Mouse (Mus musculus) midbrain, embryonic 10.5 days (tissue): ENCODE measurements around the gene Gm10799. TPM values are rescaled to one million over a fixed set of nuclear protein-coding genes. Genes with fewer than 3 reads are reported as not detected.

Experiments
- DNase-seq: peaks from one replicate; pipeline ENCODE4 v3.0.0-alpha.2; 2017; ENCODE audit warnings: low spot score
- H3K27ac ChIP-seq: fragments of 300-500 bp; sonication (generic); replicated peaks from 2 replicates; pipeline ENCODE4 v1.5.1; 2016; ENCODE audit warnings: mild to moderate bottlenecking
- H3K27me3 ChIP-seq: fragments of 300-500 bp; sonication (generic); 2 replicates; pipeline ENCODE4 v1.6.1; 2016; ENCODE audit warnings: low read depth, mild to moderate bottlenecking; ENCODE audit not compliant: poor library complexity, severe bottlenecking
- H3K36me3 ChIP-seq: fragments of 300-500 bp; sonication (generic); 2 replicates; pipeline ENCODE4 v1.6.1; 2016; ENCODE audit warnings: mild to moderate bottlenecking, moderate library complexity
- H3K4me1 ChIP-seq: fragments of 300-500 bp; sonication (generic); 2 replicates; pipeline ENCODE4 v1.6.1; 2016
- H3K4me3 ChIP-seq: fragments of 300-500 bp; sonication (generic); 2 replicates; pipeline ENCODE4 v1.5.1; 2016; ENCODE audit warnings: mild to moderate bottlenecking, moderate library complexity
- H3K9me3 ChIP-seq: fragments of 300-500 bp; sonication (generic); replicated peaks from 2 replicates; pipeline ENCODE4 v1.6.1; 2016; ENCODE audit warnings: mild to moderate bottlenecking
- WGBS: fragments of 180-500 bp; shearing (Covaris S2); methylation state at CpG from one replicate; pipeline ENCODE4 v1.1.7; 2016; 5-methylcytosine and 5-hydroxymethylcytosine counted together
- polyA plus RNA-seq: library from polyadenylated mRNA; unstranded; fragments of >200 nt; fragmentation: Nextera tagmentation; extraction: Ambion mirVana; gene quantifications from 2 replicates; pipeline ENCODE4 v1.2.1, GENCODE M21; 2016

Gene Gm10799
- polyA plus RNA-seq, 1 experiment from 2014 or later = not detected

DNA sequence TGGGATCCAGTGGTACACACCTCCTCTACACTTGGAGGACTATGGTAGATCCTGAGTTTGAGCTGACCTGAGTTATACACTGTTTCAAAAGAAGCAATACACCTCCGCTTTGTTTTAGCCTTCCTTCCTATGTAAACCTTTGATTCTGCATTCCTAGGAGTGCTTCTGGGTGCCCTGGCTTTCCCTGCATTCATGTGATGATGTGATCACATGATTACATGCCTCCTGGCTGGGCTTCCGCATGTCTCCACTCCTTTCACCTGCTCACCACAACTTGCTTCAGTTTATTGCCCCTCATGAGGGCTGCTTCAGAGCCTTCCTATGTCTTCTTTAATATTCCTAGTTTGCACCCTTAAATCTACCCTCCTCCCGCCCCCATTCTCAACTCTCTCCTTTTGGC is 36.3 kb downstream of the Gm10799 start:
- Histone ChIP-seq H3K4me3 (no peak overlapping the region), H3K36me3 (peaks cover 37% of the 10 kb centered on the region), H3K4me1 (peaks cover 25% of the 10 kb centered on the region), H3K27ac (no peak overlapping the region), H3K27me3 (no peaks in the 10 kb centered on the region), H3K9me3 (no peaks in the 10 kb centered on the region)
- no peak for DNase-seq
- WGBS = 94% methylated on average over 3 of the region's 3 CpGs

DNA sequence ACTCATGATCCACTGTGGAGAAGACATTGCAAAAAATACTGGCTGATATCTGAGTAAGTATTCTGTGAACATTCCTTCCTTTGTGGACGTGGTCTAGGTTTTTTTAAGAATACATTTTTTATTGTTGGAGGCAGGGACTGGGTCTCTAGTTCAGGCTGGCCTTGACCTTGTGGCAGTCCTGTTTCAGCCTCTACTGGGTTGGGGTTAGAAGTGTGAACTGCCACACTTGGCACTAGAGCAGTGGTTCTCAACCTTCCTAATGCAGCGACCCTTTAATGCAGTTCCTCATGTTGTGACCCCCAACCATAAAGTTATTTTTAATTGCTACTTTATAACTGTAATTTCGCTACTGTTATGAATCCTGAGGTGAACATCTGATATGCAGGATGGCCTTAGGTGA is 38.0 kb downstream of the Gm10799 start:
- Histone ChIP-seq H3K4me1 (peaks cover 27% of the 10 kb centered on the region), H3K36me3 (peaks cover 22% of the 10 kb centered on the region), H3K27me3 (no peaks in the 10 kb centered on the region), H3K9me3 (no peaks in the 10 kb centered on the region), H3K27ac (no peak overlapping the region), H3K4me3 (no peak overlapping the region)
- no peak for DNase-seq
- 85% methylated on average over 3 of the region's 3 CpGs for WGBS

DNA sequence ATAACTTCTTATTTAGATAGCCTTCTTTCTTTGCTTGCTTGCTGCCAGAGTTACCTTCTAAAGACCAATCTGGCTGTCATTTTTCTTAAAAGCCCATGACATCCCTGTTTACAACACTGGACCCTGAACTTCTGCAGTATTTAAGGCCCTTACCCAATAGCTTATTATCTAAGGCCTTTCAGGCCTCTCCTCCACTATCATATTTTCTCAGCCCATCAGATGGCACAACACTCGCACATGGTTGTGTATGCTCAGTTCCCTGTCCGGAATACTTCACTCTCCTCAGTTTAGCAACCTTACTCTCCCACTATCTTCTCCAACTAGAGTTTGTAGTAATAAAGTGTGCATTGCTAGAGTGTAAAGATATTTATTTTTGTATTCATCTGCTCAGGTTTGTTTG is 39.3 kb downstream of the Gm10799 start:
- H3K27me3 ChIP-seq = no peaks in the 10 kb centered on the region
- peaks cover 27% of the 10 kb centered on the region for H3K4me1 ChIP-seq
- DNase-seq = no peak
- 91% methylated on average over 2 of the region's 2 CpGs for WGBS
- H3K36me3 ChIP-seq = peaks cover 12% of the 10 kb centered on the region
- no peaks in the 10 kb centered on the region for H3K9me3 ChIP-seq
- H3K4me3 ChIP-seq = peak overlapping the region; percentile 98
- H3K27ac ChIP-seq = no peak overlapping the region

DNA sequence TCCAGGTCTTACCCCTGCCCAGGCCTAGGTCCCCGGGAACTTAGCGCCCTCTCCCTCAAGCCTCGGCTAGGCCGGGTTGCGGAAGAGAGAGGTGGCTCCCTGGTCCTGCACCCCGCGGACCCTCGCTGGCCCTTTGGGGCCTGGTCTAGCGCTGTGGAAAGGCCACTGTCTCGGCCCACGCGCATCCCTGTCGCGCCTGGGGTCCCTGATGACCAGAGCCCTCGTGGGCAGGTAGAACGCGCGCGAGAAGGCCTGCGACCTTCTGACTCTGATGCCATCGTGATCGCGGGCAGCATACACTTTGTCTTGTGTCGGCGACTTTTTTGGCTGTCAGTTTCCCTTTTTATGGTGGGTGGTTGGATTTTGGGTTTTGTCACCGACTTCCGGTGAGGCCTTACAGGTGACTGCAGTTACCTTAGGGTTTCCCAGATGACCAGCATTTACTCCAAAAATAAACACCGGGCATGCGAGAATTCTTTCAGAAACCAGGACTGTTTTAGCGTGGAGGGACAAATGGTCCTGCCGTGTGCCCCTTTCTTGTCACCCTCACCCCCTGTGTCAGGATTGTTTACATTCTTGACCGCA is 40.1 kb downstream of the Gm10799 start, which contains the start of gene 4931422A03Rik:
Gene 4931422A03Rik (minus strand): TSS at position 223 of the 585 bp plus-strand sequence.
- no peaks in the 10 kb centered on the region for H3K27me3 ChIP-seq
- H3K9me3 ChIP-seq = no peaks in the 10 kb centered on the region
- 2% methylated on average over 32 of the region's 32 CpGs for WGBS
- peak within 1 kb of the TSS; percentile 98 for H3K4me3 ChIP-seq
- no peak for DNase-seq
- H3K36me3 ChIP-seq = peaks cover 6% of the 10 kb centered on the region
- peak within 1 kb of the TSS; percentile 95 for H3K27ac ChIP-seq
- peaks cover 27% of the 10 kb centered on the region for H3K4me1 ChIP-seq

DNA sequence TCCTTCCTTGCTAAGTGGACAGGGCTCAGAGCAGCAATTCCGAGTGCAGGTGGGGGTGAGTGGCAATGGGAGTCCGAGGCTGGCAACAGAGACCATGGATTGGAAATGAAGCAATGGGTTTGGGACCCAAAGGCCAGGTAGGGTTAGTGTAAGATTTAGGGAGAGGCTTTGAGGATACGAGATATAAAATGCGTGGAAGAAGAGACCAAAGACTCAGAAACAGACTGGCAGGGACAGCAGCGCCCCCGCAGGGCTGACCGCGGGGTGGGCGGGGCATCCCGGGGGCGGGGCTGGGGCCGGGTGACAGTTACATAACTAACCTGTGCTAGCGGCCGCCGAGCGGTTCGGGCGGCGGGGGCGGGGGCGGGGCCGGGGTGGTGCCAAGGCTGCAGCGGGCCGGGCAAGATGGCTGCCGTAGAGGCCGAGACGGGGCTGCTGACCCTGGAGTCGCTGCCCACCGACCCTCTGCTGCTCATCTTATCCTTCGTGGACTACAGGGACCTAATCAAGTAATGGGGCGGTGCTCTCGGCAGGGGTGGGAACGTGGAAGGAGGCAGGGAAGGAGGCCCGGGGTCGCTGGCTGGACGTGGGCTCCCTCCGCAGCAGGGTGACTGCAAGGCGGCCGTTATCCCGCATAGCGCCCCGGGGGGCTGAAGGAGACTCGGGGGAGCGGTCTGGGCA is 40.8 kb downstream of the Gm10799 start, which contains the start of gene Fbxo3:
Gene Fbxo3 (plus strand): TSS at position 264 of the 681 bp plus-strand sequence.
- Histone ChIP-seq H3K27me3 (no peaks in the 10 kb centered on the region), H3K9me3 (no peaks in the 10 kb centered on the region), H3K4me3 (peak within 1 kb of the TSS; percentile 98), H3K36me3 (peaks cover 6% of the 10 kb centered on the region), H3K4me1 (peaks cover 27% of the 10 kb centered on the region), H3K27ac (peak within 1 kb of the TSS; percentile 95)
- under 1% methylated on average over 44 of the region's 44 CpGs for WGBS
- DNase-seq = peak; percentile 92

DNA sequence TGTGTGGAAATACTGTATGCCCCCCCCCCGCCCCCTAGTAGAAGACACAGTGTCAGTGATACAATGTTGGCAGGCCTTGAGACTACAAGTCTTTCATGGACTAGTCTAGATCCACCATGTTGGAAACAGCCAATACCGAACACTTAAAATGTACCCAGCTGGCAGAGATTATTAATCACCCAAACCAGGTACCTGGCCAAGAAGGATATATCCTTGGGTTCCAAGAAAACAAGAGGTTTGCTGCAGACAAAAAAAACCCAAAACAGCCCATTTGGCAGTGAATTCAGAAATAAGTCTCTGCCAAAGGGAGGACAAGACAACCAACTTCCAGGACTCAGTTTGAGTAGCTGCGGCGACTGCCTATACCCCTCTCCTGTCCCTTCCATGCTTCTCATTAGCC is 43.7 kb downstream of the Gm10799 start:
- 87% methylated on average over 4 of the region's 4 CpGs for WGBS
- no peaks in the 10 kb centered on the region for H3K9me3 ChIP-seq
- no peak for DNase-seq

DNA sequence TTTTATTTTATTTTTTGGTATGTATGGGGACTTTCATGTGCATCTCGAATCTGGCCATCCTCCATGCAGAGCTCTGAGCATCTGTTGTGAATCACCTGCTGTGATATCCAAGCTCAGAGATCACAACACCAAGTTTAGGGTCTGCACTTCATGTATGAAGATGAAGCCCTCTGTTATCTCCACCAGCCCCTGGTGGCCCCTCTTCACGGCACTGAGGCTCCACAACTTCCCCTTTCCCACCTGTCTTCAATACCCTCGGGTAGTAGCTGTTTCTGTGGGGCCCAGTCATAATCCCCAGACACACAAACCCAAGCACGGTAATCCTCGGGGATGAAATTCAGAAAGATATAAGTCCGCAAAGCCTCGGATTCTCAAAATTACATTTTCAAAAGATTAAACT is 45.3 kb downstream of the Gm10799 start:
- no peaks in the 10 kb centered on the region for H3K36me3 ChIP-seq
- DNase-seq = no peak
- H3K4me3 ChIP-seq = no peak overlapping the region
- H3K9me3 ChIP-seq = no peaks in the 10 kb centered on the region
- peaks cover 9% of the 10 kb centered on the region for H3K4me1 ChIP-seq
- H3K27ac ChIP-seq = no peak overlapping the region
- no peaks in the 10 kb centered on the region for H3K27me3 ChIP-seq
- 84% methylated on average over 7 of the region's 7 CpGs for WGBS

More for the DNA sequence above, 43.7 kb downstream of the Gm10799 start:
- Histone ChIP-seq H3K36me3 (no peaks in the 10 kb centered on the region), H3K27me3 (no peaks in the 10 kb centered on the region), H3K4me1 (peaks cover 24% of the 10 kb centered on the region), H3K27ac (no peak overlapping the region), H3K4me3 (no peak overlapping the region)

Other genes with a start within 250 kb of the Gm10799 start
- gene Lmo2, start 110.6 kb downstream of the Gm10799 start, polyA plus RNA-seq = 18.7 and 19.3 TPM in 2 replicates
- gene Fbxo3, start 40.8 kb downstream of the Gm10799 start, polyA plus RNA-seq = 47.4 and 49.9 TPM in 2 replicates
- gene 4931422A03Rik, start 40.2 kb downstream of the Gm10799 start, polyA plus RNA-seq = 1.1 and 1.6 TPM in 2 replicates
- 0.06 TPM in 1 of 2 replicates, not detected in the other for gene Gm10912, start 2.7 kb downstream of the Gm10799 start, polyA plus RNA-seq
- 3.6 and 5.4 TPM in 2 replicates for gene Cd59b, start 1.3 kb upstream of the Gm10799 start, polyA plus RNA-seq
- gene Cd59a, start 27.3 kb upstream of the Gm10799 start, polyA plus RNA-seq = 25.5 and 26.5 TPM in 2 replicates
- 0.25 TPM in 1 of 2 replicates, not detected in the other for gene A930018P22Rik, start 54.2 kb upstream of the Gm10799 start, polyA plus RNA-seq